Mouse (Mus musculus) forebrain, embryonic 16.5 days (tissue): ENCODE data around the gene Taf9b. TPM values are rescaled to one million over a fixed set of nuclear protein-coding genes. Genes with fewer than 3 reads are reported as not detected.

Experiments
- ATAC-seq: fragments of 200-750 bp; cut with Nextera tagmentation; 2 replicates; pipeline ENCODE4 v1.8.0; 2017; ENCODE audit warnings: mild to moderate bottlenecking, moderate library complexity
- H3K27ac ChIP-seq: fragments of 300-500 bp; sonication (generic); 2 replicates; pipeline ENCODE4 v1.5.1; 2014; ENCODE audit warnings: low read length, control low read depth
- H3K27me3 ChIP-seq: fragments of 300-500 bp; sonication (generic); replicated peaks from 2 replicates; pipeline ENCODE4 v1.6.1; 2014; ENCODE audit warnings: low read length; ENCODE audit not compliant: control insufficient read depth, insufficient read depth
- H3K36me3 ChIP-seq: fragments of 300-500 bp; sonication (generic); 2 replicates; pipeline ENCODE4 v1.6.1; 2014; ENCODE audit not compliant: control insufficient read depth, insufficient read depth
- H3K4me1 ChIP-seq: fragments of 300-500 bp; sonication (generic); replicated peaks from 2 replicates; pipeline ENCODE4 v1.6.1; 2014; ENCODE audit warnings: low read length; ENCODE audit not compliant: control insufficient read depth, insufficient read depth
- H3K4me2 ChIP-seq: fragments of 300-500 bp; sonication (generic); 2 replicates; pipeline ENCODE4 v1.6.1; 2014; ENCODE audit warnings: mild to moderate bottlenecking, low read length, control low read depth
- H3K4me3 ChIP-seq: fragments of 300-500 bp; sonication (generic); replicated peaks from 2 replicates; pipeline ENCODE4 v1.5.1; 2014; ENCODE audit warnings: mild to moderate bottlenecking, low read length, control low read depth
- H3K9ac ChIP-seq: fragments of 300-500 bp; sonication (generic); replicated peaks from 2 replicates; pipeline ENCODE4 v1.6.1; 2014; ENCODE audit warnings: low read depth, low read length, control low read depth
- H3K9me3 ChIP-seq: fragments of 300-500 bp; sonication (generic); 2 replicates; pipeline ENCODE4 v1.6.1; 2016; ENCODE audit warnings: low read length; ENCODE audit not compliant: control insufficient read depth
- WGBS: fragments of 180-500 bp; shearing (Covaris S2); extraction: QIAGEN DNeasy Blood & Tissue Kit; methylation state at CpG from one replicate; pipeline ENCODE4 v1.1.7; 2014; 5-methylcytosine and 5-hydroxymethylcytosine counted together
- polyA plus RNA-seq: library from polyadenylated mRNA; unstranded; fragments of >200 nt; fragmentation: Nextera tagmentation; extraction: Ambion mirVana; gene quantifications from 2 replicates; pipeline ENCODE4 v1.2.1, GENCODE M21; 2015

Gene Taf9b
- polyA plus RNA-seq, 1 experiment from 2014 or later: 16.3 TPM

GRCm38 (mm10) chrX:106163995-106164394 is 57.0 kb downstream of the Taf9b start:
- H3K27me3 ChIP-seq: no peaks in the 10 kb centered on the region
- no peak overlapping the region for H3K9ac ChIP-seq
- no peaks in the 10 kb centered on the region for H3K36me3 ChIP-seq
- 64% methylated on average over 5 of the region's 5 CpGs for WGBS
- no peaks in the 10 kb centered on the region for H3K9me3 ChIP-seq
- H3K4me1 ChIP-seq: no peaks in the 10 kb centered on the region
- ATAC-seq: no peak
- H3K4me2 ChIP-seq: no peak overlapping the region
- no peak overlapping the region for H3K27ac ChIP-seq
- no peak overlapping the region for H3K4me3 ChIP-seq

Other genes starting within 250 kb of the Taf9b start
- gene Magt1, start 209.3 kb downstream of the Taf9b start, polyA plus RNA-seq: 22.6 and 25.2 TPM in 2 replicates
- gene Cox7b, start 205.5 kb downstream of the Taf9b start, polyA plus RNA-seq: 299 and 304 TPM in 2 replicates
- 17.6 and 20.7 TPM in 2 replicates for gene Atp7a, start 193.9 kb downstream of the Taf9b start, polyA plus RNA-seq
- 0.30 and 0.36 TPM in 2 replicates for gene Tlr13, start 78.0 kb downstream of the Taf9b start, polyA plus RNA-seq
- 263 and 264 TPM in 2 replicates for gene Pgk1, start 34.1 kb downstream of the Taf9b start, polyA plus RNA-seq
- not detected in 2 replicates for gene Fnd3c2, start 34.2 kb upstream of the Taf9b start, polyA plus RNA-seq